Mouse (Mus musculus) cerebellum, adult 2 months (tissue): ENCODE data around the gene Uck1.

Source experiments
- CTCF ChIP-seq: fragments of 200-500 bp; IDR thresholded peaks from 2 replicates; pipeline ENCODE4 v1.5.1; 2011; ENCODE audit warnings: low read depth, mild to moderate bottlenecking, control low read depth, low read length, moderate library complexity, borderline replicate concordance; ENCODE audit not compliant: insufficient read depth
- POLR2A ChIP-seq: fragments of 200-500 bp; IDR thresholded peaks from 2 replicates; pipeline ENCODE4 v1.6.1; 2011; ENCODE audit warnings: low read length, control low read depth, borderline replicate concordance; ENCODE audit not compliant: insufficient read depth

DNA sequence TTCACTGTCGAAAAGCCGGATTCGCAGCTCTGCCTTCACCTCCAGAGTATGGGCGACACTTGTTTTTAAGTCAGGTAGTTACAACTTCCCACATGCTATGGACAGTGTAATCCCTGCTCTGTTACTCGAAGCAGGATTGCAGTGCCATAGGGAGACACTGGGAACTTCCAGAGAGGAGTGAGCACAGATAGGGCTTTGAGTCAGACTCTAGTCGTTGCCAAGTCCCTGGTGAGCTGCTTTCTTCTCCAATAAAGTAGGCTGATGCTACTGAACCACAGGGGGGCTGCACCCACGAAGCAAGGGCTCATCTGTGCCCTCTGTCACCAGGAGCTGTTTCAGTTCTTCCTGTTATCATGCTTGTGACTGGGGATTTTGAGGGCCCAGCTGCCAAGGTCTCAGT, 38.4 kb downstream of the Uck1 start:
- no peak for TF ChIP-seq CTCF
- TF ChIP-seq POLR2A = no peak
